Mouse (Mus musculus): ENCODE results near the gene Fam198b. TPM values are rescaled to one million over a fixed set of nuclear protein-coding genes. Genes with fewer than 3 reads are reported as not detected.
"Not testable (repeated sequence)": the region's sequence is repeated elsewhere in the genome, so short reads cannot be mapped to it uniquely, and the experiment has no call there.

The Fam198b gene
- polyA plus RNA-seq, 1 experiment, result 17.2 TPM

DNA sequence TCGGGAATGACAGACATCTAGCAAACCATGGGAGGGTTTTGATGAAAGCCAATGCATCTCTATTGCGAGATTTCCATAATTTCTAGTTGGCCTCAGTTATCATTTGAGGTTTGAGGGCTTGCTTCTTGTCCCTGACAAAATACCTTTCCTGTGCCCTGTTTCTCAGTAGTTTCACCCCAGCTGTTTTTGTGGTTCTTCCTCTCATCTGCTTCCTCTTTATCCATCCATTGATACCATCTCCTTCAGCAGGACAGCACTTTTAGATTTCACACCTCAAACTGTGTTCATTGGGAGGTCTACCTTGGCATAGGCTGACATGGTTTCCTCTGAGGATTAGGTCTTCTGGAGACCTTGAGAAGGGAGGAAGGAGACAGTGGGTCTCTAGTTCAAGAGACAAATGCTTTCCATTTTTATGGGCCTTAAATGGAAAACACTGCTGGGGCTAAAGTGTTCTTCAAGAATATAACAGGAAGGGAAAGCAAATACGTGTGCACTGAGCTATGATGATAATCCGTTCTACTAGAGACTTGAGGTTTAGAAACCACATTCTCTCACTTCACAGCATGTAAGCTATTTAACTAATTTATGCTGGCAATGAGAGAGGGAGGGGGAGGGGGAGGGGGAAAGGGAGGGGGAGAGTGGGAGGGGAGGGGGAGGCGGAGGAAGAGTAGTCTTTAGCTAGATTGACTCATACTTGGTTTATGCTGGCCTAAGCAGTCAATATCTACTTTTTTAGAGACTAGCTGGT lies 41.8 kb downstream of the Fam198b start:
- no peak for DNase-seq (ENCODE audit: low read depth)

GRCm38 (mm10) chr3:79927050-79927449 lies 42.7 kb downstream of the Fam198b start:
- DNase-seq (ENCODE audit: low read depth), result no peak

- no peak for DNase-seq (ENCODE audit: low read depth)
These were observed 44.1 kb downstream of the Fam198b start for GRCm38 (mm10) chr3:79928409-79928808.

GRCm38 (mm10) chr3:79930141-79930744 lies 45.9 kb downstream of the Fam198b start:
- DNase-seq (ENCODE audit: low read depth), result no peak

DNA sequence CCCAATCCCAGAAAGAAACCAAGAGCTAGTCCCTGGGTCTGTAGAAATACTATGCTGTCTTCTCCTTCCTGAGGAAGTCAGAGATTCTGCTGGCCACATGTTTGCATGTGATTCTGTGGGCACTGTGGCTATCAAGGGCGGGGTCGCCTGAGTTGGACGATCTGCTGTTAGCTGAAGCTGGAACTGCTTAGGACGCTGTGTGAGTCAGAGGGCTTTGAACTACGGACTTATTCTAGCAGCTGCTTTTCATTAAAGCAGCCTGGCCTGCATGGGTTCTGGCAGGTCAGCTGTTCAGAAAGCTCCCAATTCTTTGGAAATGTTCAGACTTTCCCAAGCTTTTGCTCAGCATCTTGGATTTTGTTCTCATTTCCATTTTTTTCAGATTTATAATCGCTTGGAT lies 51.9 kb downstream of the Fam198b start:
- no peak for DNase-seq (ENCODE audit: low read depth)

- DNase-seq (ENCODE audit: low read depth), result no peak
These were observed 52.6 kb downstream of the Fam198b start for GRCm38 (mm10) chr3:79936730-79937447.

GRCm38 (mm10) chr3:79947736-79948135 lies 63.4 kb downstream of the Fam198b start:
- no peak for DNase-seq (ENCODE audit: low read depth)

- no peak for DNase-seq (ENCODE audit: low read depth)
These were observed 63.8 kb downstream of the Fam198b start for GRCm38 (mm10) chr3:79948151-79948550.

GRCm38 (mm10) chr3:79953164-79953759 lies 68.9 kb downstream of the Fam198b start:
- no peak for DNase-seq (ENCODE audit: low read depth)

DNA sequence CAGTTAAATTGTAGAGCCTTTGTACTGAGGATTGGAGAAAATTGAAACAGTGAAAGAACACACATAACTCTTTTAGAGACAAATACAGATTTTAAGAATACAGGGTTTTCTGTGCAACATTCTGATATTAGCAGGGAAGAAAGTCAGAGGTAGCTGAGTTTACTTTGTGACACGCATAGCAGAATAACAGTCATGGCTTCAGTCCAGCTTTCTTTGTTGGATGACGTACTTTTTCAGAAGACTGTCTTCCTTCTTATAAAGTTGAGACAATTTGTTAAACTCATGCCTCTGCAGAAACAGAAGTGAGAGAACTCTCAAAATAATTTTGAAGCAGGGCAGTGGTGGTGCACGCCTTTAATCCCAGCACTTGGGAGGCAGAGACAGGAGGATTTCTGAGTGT lies 70.9 kb downstream of the Fam198b start:
- no peak for DNase-seq (ENCODE audit: low read depth)

- DNase-seq (ENCODE audit: low read depth), result no peak
These were observed 72.5 kb downstream of the Fam198b start for GRCm38 (mm10) chr3:79956792-79957191.

- no peak for DNase-seq (ENCODE audit: low read depth)
These were observed 73.4 kb downstream of the Fam198b start for GRCm38 (mm10) chr3:79957752-79958151.

- no peak for DNase-seq (ENCODE audit: low read depth)
These were observed 82.4 kb downstream of the Fam198b start for GRCm38 (mm10) chr3:79966709-79967108.

GRCm38 (mm10) chr3:79967346-79967745 lies 83.0 kb downstream of the Fam198b start:
- no peak for DNase-seq (ENCODE audit: low read depth)

GRCm38 (mm10) chr3:79968426-79968825 lies 84.1 kb downstream of the Fam198b start:
- DNase-seq (ENCODE audit: low read depth), result no peak

- not testable (repeated sequence) for DNase-seq (ENCODE audit: low read depth)
These were observed 85.2 kb downstream of the Fam198b start for GRCm38 (mm10) chr3:79969536-79969935.

GRCm38 (mm10) chr3:79970070-79970469 lies 85.7 kb downstream of the Fam198b start:
- DNase-seq (ENCODE audit: low read depth), result no peak

DNA sequence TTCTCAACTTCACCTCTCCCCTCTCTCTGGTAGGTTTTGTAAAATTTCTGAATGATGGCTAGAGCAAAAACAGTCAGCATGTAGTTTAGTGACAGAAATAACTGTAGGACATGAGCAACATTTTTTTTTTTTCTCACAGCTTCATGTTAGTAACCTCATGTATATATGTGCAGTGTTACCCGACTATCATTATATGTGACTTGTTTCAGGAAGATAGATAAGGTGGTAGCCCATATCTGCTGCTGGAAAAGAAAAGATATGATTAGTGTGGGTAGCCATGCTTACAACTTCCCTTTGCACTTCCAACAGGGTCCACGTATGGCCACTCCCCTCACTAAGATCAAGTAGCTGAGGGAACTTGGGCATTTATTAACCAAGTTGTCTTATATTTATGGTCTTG lies 86.2 kb downstream of the Fam198b start:
- DNase-seq (ENCODE audit: low read depth), result no peak

- DNase-seq (ENCODE audit: low read depth), result no peak
These were observed 87.2 kb downstream of the Fam198b start for GRCm38 (mm10) chr3:79971542-79971941.

- no peak for DNase-seq (ENCODE audit: low read depth)
These were observed 92.5 kb downstream of the Fam198b start for GRCm38 (mm10) chr3:79976786-79977185.

- DNase-seq (ENCODE audit: low read depth), result no peak
These were observed 93.5 kb downstream of the Fam198b start for GRCm38 (mm10) chr3:79977656-79978450.

- DNase-seq (ENCODE audit: low read depth), result no peak
These were observed 96.4 kb downstream of the Fam198b start for GRCm38 (mm10) chr3:79980714-79981113.
